Mouse (Mus musculus): ENCODE results near the gene Pdk2. TPM values are rescaled to one million over a fixed set of nuclear protein-coding genes. Genes with fewer than 3 reads are reported as not detected.

Gene Pdk2
- total RNA-seq (2021): 147 and 156 TPM in 2 replicates
- long read RNA-seq, experiment 1, transcript Pdk2-201 (11 exons, 2,246 nt): major isoform, 141 of 157 reads
- long read RNA-seq, experiment 1, partial matches to known transcripts: 4 of 157 reads
- long read RNA-seq, experiment 1, other reads (novel, unspliced or antisense): 12 of 157 reads
- long read RNA-seq, experiment 2, transcript Pdk2-201 (11 exons, 2,246 nt): major isoform, 97 of 119 reads
- long read RNA-seq, experiment 2, partial matches to known transcripts: 7 of 119 reads
- long read RNA-seq, experiment 2, other reads (novel, unspliced or antisense): 15 of 119 reads

DNA sequence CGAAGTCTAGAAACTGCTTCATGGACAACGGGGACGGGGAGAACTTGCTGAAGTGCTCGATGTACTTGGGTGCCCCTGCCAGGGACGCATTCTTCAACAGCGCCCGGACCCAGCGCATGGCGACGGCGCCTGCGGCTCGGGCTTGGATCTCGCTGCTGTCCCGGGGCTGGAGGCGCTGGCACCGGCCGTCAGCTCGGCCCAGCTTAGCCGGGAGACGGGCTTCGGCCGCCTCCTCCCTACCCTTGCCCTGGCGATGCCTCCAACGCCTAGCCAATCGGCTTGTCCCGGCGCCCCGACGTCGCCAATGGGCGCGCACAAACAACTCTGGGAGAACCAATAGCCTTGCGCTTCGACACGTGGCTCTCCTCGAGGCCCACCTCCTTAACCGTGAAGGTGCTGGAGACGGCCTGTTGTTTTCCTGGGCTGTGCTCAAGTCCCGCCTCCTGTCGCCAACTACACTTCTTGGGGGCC, at the start of gene Pdk2:
Pdk2 (minus strand) TSS at position 216 of the 471 bp plus-strand sequence.
- peak; percentile 97 for DNase-seq

DNA sequence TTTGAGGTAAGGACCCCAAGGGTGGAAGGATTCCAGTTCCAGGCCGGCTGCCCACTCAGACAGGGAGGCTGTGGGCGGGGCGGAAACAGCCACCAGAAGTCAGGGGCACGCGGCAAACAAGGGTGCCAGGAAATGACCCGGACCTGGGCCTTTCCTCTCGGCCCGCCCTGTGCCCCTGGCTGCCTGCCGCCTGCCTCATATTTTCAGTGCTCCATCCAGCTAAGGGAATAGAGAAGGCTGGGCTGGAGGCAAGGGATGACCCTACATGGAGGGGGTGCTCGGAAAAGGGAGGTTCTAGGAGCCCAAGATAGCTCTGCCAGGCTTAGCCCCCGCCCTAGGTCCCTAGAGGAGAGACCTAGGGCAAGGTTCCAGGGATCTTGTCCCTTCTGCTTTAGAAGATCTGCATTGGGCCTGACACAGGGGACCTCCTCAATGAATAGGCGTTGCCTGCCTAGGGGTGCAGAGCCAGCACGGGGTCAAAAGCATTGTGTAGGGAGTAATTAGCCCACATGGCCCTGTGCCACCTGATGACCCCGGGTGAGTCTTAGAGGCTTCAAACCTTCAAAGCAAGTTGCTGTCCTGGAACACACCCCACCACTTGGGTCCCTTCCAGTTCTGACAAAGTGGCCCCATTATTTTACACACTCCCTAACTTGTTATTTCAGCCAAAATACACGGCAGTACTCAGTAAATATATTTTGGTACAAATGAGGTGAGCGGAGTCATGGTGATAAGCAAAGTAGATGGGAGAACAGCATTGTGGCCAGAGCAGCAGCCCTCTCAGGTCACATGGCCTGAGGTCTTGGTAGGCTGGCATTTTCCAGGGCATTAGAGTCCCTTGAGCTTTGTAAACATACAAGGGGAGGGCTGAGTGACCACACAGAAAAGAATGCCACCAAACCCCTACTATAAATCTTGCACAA, 48.0 kb upstream of the Pdk2 start:
- peak; percentile 68 for DNase-seq

DNA sequence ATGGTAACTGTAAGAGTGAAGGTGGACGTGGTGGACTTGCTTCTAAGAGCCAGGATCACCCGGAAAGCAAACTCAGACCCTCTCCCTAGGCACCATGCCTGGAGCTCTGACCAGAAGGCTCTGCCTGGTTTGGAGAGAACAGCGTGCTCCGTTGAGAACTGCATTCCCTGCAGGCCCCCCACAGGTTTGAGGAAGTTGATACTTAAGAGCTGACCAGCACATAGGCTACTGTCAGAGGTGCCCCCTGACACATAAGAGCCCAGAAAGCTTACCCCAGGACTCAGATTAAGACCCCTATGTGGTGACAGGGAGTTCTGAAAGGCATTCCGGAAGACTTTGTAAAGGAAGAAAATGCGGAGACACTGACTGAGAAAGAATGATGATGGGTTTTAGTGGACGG, 47.1 kb upstream of the Pdk2 start:
- DNase-seq: no peak

DNA sequence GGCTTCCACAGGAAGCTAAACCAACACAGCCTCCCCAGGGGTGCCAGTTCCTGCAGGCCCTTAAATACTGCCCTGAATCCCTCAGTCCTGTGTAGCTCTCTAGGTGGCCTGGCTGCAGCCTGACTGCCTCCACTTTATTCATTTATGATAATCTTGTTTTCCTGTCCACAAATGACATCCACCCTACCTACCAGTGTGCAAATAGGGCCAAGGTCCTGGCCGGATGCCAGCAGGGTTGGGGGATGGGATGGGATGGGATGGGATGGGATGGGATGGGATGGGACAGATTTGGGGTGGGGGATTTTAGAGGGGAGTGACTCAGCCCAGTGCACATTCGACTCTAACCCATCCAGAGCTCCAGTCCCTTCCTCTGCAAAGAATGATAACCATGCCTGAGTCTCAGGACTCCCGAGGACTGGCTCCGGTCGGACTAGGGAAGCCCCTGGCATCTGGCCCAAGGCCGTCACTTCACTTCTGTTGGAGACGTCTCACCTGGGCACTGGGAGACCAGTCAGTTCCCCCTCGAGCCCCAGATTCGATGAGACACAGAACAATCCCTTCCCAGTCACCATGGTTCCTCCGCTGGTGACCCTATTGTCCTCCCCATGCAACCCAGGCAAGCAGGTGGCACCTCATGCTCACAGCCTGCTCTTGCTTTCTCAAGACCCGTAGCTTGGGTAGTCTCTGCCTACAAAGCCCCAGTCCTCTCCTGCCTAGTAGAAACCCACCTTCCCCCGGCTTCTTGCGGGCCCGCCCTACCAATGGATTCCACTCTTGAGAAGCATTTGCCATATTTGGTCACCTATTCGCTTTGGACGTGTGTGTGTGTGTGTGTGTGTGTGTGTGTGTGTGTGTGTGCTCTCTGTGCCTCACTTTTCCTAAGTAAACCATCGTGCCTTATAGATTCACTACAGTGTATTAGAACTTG, 46.4 kb upstream of the Pdk2 start:
- no peak for DNase-seq

DNA sequence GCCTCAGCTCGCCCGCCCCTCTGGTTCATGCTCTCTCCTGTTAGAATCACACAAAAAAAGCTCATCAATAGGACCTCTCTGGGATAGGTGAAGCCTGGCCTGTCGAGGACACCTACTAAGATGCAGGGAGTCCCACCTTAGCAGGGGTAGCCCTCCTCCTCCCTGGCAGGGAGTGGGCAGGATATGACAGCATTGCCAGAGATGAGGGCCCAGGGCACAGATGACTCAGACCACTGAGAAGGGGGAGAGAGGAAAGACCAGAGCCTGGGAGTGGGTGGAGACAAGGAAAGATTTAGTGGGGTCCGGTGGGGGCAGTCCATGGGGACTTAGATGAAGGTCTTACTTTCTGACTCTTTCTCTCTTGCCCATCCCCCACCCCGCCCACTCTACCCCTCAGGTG, 45.1 kb upstream of the Pdk2 start:
- DNase-seq: peak; percentile 61

DNA sequence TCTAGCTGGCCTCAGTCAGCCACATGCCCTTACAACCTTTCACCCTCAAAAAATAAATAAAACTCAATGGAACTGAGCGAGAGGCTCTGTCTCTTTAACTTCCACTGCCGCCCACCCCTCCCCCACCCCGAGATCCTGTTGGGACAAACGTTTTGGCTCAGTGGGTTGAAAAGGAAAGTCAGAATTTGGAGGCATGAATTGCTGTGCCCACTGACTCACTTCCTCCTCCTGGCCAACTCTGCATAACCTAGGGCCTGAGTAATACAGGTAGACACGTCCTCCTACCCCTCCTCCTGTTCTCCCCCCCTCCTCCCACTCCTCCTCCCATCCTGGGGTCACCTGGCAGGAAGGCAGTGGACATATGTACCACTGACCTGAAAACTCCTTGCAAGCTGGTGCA, 44.6 kb upstream of the Pdk2 start:
- no peak for DNase-seq

DNA sequence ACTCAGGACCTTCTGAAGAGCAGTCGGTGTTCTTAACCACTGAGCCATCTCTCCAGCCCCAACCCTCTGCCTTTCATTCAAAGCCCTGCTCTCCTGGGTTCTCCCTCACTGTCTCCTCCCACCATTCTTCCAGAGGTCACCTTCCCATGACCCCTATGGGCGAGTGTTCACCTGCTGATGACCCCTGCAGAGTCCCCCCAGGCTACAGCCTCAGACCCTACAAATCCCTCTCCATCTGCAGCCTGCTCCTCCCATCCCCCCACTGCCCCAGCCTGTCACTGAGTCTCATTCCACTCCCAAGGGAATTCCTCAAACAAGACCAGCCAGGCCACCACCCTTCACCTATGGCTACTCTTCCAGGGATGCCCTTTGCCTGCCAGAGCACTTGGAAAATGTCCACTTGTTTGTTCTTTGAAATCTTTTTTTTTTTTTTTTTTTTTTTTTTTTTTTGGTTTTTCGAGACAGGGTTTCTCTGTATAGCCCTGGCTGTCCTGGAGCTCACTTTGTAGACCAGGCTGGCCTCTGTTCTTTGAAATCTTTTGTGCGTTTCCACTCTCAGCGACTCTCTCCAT, 43.7 kb upstream of the Pdk2 start:
- no peak for DNase-seq

DNA sequence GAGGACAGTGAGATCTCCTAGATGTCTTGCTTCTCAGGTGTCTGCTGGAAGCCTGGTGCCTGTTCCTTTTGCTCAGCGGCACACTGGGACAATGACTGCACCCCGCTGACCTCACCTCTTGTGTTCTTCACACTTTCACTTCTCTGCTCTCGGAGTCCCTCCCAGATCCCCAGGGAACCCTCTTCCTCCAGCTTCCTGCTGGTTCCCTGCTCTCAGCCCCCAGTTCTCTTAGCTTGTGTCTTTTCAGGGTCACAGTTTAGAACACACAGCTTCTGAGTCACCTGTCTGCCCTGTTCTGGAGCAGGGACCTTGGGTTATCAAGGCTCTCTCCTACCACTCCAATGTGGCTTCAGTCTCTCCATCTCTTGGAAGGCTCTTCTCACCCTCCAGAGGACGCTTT, 43.0 kb upstream of the Pdk2 start:
- DNase-seq: no peak

DNA sequence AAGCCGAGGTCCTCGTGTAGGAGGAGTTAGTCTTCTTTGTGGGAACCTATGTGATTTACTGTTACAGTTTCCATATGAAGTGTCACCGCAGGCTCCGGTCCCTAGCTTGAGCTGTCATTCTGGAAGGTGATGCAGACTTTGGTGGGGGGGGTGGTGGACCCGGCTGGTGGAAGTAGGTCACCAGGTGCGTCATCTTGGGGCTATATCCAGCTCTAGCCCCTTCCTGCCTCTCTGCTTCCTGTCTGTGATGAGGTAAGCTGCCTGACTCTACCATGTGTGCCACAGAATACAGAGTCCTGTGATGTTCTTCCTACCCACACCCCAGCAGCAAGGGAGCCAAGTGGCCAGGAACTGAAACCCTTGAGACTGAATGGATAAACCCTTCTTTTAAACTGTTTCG, 41.7 kb upstream of the Pdk2 start:
- no peak for DNase-seq

DNA sequence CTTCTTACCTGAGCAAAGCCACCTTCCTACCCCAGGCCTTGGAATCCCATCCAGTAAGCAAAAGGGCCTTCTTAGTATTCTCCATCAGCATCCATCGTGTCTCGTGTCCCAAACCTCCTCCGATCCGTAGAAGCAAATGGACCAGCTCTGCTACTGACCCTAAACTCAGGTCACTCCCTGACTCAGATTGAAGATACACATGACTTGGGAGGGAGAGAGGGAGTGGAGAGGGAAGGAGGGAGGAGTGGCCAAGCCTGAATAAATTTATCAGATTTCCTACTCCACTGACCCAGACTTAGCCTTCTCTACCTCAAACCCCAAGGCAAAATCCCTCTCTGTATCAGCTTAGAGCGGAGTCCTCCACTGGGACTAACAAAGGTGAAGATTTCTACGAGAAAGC, 39.6 kb upstream of the Pdk2 start:
- no peak for DNase-seq

DNA sequence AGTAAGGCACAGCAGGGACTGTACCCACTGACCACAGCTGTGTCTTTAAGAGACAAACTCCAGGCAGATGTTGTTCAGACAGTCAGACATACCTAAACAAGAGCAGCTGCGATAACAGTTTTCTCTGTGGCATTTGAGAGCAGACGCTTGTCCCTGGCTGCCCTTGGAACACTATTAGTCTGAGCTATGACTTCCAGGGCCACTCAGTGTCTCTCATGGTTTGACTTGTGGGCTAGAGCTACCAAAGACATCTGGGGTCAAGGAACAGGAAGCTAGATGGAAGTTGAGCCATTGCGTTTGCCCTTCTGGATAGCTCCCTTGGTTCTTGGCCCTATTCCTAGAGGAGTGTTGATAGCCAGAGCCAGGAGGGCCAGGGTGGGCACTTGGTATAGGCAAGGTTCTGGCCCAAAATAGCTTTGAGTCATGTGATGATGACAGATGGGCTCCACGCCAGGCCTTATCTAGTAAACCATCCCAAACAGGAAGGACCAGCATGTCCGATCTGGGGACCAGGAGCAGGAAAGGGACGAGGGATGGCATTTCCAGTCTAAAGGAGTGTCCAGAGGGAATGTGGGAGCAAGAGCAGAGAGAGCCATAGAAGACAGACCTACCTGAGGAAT, 38.2 kb upstream of the Pdk2 start:
- DNase-seq: peak; percentile 75

DNA sequence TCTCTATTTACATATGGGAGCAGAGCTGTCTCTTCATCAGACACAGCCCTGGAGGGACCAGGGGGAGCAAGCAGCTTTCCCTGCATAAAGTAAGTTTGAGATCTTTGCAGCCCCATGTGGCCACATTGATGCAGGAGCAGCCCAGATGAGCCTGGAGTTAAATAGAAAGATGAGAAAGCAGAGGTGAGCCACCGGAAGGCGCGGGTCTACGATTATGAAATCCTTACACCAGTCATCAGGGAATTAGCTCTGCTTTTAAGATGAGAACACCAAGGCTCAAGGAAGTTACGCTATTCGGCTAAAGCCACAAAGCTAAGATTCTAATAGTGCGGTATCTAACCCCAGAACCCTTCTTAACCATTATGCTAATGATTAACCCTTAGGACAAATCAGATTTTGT, 36.8 kb upstream of the Pdk2 start:
- DNase-seq: no peak

DNA sequence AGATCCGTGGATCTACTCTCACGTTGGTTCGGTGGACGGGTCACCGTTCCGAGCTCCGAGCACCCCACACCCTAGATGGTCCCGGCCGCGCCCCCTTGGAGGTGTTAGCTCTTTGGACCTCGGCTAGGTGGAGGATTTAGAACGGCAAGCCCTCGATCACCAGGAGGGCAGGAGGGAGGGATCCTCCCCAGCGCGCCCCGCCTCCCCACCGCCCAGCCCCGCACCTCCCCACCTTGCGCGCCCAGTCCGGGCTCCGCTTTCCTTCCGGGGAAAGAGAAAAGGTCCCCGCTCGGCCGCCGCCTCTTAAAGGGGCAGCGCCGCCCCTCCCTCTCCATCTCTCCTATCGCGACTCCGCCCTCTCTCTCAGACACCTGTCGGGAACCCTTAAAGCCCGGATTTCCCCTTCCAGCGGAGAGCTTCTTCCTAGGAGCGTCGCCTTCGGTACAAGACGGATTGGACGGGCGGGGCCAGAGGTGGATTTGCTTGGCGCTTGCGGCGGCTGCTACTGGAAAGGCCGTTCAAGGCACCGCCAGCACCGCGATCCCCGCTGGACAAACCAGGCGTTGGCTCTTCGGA, 35.5 kb upstream of the Pdk2 start, which contains the start of gene Itga3:
Itga3 (minus strand) TSS at position 266 of the 576 bp plus-strand sequence.
- peak; percentile 86 for DNase-seq

DNA sequence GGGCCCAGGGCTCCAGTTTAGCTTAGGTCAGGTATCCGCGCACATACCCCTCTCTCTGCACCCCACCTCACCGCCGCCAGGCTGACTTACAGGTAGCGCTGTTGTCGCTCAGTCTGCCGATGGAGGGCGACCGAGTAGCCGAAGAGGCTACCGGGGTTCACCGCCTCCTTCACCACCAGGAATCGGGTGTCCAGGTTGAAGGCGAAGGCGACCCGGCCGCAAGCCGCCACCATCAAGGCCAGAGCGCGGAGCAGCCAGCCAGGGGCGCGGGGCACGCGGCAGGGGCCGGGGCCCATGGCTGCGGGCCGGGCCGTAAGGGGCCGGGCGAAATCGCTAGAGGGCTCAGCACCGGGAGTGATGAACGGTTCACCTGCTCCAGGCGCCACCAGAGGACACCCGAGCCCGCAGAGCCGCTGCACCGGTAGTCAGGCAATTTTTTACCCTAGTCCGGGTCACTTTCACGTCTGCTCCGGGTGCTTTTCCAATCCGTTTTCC, 34.9 kb upstream of the Pdk2 start:
- DNase-seq: peak; percentile 78

DNA sequence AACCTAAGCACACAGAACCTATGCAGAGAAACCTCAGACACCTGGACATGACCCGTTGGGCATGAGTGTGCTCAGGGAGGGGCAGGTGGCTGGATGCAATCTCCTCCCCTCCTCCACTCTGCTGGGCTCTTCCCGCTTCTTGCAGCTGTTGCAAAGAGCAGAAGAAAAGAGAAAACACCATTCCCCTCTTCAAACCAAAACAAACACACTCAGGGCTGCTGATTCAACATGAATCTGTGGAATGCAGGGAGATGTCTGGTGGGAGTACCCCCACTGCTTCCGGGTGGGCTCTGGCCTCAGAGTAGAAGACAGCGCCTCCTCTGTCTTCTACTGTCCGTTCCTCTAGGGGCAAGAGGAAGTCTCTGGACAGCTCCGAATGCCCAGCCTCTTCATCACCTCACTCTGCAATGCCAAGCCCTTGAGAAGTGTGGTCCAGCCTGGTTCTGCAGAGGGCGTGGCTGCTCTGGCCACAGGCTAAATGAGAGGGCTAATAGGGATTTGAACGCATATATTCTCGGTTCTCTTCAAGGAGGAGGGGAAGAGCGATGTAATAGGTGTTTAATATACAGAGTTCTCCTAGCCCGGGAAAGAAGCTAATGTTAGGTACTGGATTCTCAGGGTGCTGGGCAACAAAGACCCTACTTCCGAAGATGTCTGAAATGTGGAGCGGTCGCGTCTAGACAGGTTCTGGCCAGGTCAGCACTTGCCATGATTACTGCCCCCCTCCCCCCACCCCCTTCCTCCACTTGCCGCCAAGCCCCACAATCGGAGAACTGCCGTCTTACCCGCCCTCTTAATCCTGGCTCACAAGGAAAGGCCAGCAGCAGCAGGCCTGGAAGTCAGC, 34.3 kb upstream of the Pdk2 start:
- no peak for DNase-seq

DNA sequence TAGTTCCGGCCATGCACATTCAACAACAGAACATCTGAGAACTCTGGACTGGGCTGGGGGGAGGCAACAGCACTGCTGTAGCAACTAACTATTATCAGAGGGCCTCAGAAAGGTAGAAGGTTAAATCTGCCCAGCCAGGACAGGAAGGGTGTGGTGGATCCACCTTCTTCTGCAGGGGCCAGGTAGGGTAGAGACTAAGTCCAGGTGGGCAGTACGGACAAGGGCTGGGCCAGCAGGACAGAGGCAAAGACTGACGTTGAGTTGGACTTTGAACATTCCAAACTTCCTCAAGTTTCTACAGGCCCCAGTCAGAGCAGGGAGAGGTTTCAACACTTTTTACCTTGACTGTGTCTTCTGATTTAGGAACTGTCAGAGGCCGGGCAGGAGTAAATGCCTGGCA, 33.5 kb upstream of the Pdk2 start:
- no peak for DNase-seq

DNA sequence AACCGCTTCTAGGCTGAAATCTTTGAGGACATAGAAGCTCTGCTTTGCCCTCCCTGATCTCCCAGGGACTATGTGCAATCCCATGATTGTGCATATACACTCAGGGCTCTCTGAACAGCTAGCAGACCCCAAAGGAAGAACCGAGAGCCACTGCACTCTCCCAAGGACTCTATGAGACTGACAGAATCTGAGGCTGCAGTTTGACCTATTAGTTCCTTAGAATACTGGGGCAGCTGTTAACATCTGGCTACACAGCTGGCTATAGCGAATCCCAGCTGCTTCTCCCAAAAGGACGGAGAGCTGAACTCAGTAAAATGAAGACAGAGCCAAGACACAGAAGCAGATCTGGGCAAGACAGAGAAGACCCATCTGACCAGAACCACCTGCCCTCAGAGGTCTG, 32.7 kb upstream of the Pdk2 start:
- DNase-seq: no peak

DNA sequence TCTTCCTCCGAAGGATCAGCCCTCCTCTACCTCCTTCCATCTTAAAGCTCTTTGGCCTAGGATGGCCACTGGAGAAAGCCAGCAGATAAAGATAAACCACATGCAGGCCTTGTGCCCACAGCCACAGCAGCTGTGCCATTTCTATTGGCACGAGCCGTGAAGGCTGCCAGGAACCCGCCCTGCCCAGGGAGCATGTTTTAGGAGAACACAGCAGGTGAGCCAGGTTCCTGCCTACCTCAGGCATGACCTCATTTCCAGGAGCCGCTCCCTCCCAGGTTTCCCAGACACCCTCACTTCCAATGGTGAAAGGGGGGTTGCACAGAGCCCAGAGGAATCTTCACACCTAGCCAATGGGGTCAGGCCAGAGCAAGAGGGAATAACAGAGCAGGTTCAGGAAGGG, 31.6 kb upstream of the Pdk2 start:
- DNase-seq: no peak

DNA sequence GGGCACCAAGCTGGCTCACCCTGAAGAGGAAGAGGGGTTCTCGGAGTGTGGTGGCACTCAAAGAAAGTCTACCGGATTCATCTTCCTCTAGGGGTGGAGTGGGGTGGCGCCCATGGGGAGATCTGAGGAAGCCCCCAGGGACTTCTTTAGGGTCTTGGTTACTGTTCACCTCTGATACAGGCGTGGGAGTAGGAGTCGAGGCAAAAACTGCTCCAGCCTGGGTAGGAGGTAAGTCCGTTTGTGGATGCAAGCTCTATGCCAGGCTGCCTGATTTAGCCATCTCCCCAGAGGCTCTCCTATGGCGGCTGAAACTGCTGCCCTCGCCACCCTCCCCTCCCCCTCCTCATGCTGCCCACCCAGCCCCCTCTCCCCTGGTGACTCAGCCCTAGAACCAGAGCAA, 31.0 kb upstream of the Pdk2 start:
- DNase-seq: no peak

DNA sequence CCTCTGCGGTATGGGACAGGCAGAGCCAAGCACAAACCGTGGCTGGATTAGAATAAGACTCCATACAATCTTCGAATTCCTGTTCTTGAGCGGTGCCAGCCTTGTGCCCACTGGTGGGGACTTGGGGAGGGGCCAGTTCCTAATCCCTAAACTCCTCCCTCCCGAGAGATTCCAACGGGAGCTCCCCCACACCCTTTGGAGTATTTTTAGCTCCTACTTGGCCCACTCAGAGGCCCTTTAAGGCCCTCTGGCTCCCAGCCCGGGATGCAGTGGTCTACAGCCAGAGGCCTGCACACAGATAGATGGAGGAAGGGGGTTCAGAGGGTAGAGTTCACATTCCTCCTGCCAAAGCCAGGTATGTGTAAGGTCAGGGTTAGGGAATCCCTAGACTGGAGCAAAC, 30.1 kb upstream of the Pdk2 start:
- peak; percentile 29 for DNase-seq
